Mouse (Mus musculus): ENCODE measurements around the gene Fam240a. TPM values are rescaled to one million over a fixed set of nuclear protein-coding genes. Genes with fewer than 3 reads are reported as not detected.

The Fam240a gene
- total RNA-seq (2014; fragmentation: Nextera tagmentation) (not detected in 2 replicates), total RNA-seq (2017) (not detected in 2 replicates)

DNA sequence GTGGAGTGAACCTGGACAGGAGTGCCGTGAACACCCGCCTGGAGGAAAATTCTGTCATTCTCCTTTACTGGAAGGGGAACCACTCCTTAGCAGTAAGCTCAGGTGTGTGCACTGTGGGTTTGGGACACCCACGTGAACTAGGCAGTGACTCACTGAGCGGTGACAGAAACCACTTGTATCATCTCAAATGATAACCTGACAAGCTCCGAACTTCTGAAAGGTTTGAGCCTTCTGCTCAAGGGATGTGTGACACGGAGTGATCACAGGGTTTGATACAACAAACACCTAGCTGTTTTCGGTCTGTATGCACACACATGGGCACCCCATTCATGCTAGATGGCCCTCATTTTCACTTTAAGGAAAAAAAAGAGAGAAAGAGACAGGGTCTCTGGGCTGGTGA is at the start of gene Fam240a:
Gene Fam240a, minus strand, starts transcription at position 76 of the 400 bp plus-strand sequence.
- ATAC-seq (replicated peaks; ENCODE audit: poor library complexity, severe bottlenecking), result no peak

DNA sequence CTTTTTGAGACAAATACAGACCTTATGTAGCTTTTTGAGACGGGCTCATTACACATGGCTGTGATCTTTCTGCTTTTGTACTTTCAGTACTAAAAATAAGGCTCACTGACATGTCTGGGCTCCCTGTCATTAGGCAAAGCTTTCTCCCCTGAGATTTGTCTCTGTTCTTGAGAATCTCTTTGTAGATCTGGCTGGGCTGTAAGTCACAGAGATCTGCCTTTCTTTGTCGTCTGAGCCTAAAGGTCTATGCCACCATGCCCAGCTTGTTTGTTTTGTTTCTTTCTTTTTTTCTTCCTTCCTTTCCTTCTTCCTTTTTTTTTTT is 49.2 kb upstream of the Fam240a start:
- ATAC-seq (replicated peaks; ENCODE audit: poor library complexity, severe bottlenecking), result no peak

DNA sequence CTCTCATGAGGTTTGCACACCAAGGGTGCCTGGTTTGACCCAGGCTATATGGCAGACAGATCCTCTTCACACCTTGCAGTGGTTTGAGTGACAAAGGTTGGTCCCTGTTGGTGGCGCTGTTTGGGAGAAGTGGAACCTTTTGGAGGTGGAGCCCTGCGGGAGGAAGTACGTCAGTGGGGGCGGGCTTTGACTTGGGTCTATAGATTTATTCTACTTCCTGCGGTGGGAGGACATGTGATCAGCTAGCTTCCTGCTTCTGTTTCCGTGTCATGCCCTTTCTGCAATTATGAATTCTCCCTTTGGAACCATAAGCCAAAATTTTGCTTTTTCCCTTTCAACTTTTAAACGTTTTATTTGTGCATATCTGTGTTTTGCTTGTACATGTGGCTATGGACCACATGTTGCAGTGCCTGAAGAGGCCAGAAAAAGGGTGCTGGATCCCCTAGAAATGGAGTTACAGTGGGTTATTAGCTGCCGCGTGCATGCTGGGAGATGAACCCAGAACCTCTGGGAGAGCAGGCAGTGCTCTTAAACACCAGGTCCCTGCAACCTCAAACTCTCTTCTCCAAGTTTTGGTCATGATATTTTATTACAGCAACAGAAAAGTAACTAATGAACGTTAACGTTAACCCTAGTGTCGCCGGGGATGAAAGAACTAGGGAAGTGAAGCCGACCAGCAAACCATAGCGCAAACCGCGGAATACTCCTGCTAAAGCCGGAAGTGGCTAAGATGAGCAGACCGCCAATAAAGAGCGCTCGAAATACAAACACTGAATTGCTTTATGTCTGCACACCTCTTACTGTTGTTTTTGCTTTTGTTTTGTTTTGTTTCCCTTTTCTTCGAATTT is 48.6 kb upstream of the Fam240a start:
- ATAC-seq (replicated peaks; ENCODE audit: poor library complexity, severe bottlenecking), result no peak

DNA sequence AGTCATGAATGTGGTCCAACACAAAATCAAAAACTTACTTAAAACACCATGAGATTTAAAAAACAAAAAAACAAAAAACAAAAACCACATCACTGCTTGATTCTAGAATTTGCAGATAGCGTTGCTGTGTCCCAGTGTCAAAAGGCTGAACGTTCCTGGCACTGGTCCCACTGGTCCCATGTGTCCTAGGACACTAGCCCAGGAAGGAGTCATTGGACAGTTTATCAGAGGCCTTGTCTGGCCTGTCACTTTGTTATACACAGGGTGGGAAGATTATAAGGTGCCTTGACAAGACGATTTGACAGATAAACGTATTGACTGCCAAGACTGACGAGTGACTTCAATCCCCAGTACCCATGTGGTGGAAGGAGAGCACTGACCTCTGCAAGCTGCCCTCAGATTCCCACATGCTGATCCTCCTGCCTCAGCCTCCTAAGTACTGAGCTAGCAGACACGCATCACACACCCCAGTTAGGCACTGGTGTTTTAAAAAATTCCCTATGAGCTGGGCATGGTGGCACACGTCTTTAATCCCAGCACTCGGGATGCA is 47.0 kb upstream of the Fam240a start:
- ATAC-seq (replicated peaks; ENCODE audit: poor library complexity, severe bottlenecking), result no peak

DNA sequence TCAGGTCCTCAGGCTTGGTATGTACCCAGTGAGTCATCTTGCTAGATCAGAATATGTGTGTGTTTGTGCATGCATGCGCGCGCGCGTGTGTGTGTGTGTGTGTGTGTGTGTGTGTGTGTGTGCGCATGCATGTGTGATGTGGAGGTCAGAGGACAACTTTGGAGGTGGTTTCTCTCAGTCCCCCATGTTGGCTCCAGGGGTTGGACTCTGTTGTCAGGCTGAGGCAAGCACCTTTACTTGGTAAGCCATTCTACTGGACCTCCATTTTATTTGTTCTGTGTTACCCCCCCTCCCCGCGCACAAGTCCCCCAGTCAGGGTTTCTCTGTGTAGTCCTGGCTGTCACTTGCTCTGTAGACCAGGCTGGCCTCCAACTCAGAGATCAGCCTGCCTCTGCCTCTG is 44.7 kb upstream of the Fam240a start:
- ATAC-seq (replicated peaks; ENCODE audit: poor library complexity, severe bottlenecking), result no peak

DNA sequence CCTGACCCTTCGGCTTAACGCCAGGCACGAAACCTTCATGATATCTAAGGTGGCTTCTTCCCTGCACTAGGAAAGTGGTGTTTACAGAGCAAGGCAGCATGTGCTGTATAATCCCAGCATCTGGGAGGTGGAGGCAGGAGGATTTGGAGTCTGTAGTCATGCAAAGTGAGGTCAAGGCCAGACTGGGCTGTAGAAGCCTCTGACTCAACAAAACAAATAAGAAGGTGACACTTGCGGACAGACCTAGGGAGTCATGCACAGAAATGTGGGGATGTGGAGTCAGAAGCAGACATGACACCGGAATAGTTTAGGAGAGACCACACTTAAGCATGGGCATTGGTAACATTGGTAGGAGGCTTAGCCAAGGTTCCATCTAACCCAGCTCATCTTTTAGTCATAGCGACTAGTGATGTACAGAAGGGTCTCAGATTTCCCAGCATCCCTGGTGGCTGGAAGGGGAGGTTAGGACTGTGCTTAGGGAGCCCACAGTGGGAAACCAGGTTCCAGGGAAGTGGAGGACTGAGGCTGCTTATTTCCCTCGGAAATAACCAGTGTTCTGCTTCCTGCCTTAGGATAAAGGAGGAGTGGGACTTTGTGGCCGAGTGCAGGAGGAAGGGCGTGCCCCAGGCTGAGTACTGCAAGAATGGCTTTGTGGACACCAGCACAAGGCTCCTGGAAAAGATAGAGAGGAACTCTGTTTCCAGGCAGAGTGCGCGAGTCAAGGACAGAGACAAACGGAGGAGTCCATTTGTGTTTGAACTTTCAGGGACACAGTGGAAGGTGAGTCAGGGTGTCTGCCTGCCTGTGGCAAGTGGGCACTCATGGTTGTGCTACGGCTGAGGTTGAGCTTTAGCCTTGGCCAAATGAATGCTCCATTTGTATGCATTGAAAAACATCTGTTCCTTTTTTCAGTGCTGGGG is 43.8 kb upstream of the Fam240a start:
- ATAC-seq (replicated peaks; ENCODE audit: poor library complexity, severe bottlenecking), result no peak

DNA sequence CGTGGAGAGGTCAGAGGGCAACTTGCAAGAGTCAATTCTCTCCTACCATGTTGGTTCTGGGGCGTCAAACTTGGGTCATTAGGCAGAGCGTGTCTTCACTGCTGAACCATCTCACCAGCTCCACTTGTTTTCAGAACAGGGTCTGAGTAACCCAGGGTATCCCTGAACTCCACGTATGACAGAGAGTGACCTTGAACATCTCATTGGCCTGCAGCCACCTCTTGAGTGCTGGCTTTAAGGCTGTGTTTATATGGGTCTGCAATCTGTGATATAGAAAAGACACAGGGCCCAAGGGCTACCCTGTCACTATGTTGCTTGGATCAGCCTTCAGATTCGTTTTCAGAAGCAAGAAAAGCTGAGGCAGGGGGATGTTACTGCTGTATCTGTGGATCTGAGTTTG is 43.0 kb upstream of the Fam240a start:
- ATAC-seq (replicated peaks; ENCODE audit: poor library complexity, severe bottlenecking), result no peak

DNA sequence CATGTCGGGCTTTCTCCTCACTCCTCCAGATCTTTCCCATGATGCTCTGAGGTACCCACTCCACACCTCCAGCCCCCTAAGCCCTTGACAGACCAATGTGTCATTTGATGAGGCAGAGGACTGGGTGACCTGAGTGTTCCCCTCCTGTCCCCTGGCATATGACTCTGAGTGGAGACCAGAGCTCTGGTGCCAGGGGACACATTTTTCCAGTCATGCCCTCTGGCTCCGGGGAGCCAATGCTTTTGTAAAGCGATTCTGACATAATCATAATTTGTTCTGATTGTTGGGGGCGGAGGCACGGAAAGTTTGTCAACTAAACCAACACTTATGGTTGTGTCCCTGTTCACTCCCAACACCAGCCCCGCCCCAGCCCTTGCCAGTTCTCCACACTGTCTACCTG is 39.3 kb upstream of the Fam240a start:
- no peak for ATAC-seq (replicated peaks; ENCODE audit: poor library complexity, severe bottlenecking)

DNA sequence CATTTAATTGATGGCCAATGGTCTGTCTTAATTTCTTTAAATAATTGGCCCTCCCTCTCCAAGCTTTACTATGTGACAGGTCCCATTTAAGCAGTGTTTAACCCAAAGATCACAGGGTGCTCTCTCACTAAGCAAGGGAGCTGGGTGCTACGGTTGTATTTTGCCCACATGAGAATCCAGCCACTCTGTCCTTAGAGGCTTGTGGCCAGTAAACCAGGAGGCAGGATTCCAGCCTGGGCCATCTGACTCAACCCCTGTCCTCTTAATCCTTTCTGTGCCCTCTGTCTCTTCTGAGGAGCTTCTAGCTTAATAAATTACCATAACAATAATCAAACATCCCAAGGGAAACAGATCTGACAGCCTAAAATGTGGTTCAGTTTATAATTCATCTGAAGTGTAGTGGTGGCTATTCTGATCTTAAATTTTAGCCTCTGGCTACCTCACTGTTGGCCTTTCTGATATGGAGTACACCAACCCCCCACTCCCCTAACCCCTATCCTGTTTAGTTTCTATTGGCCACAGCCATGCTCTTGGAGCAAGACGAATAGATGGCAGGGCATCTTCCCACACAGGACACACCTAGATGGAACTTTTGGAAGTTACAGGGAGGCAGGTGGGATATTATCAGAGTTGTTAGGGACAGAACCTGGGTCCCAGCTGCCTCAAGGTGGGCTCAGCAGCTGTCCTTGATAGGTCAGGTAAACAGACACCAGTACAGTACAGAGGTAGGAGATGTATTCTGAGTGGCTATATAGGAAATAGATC is 38.2 kb upstream of the Fam240a start:
- ATAC-seq (replicated peaks; ENCODE audit: poor library complexity, severe bottlenecking), result no peak

DNA sequence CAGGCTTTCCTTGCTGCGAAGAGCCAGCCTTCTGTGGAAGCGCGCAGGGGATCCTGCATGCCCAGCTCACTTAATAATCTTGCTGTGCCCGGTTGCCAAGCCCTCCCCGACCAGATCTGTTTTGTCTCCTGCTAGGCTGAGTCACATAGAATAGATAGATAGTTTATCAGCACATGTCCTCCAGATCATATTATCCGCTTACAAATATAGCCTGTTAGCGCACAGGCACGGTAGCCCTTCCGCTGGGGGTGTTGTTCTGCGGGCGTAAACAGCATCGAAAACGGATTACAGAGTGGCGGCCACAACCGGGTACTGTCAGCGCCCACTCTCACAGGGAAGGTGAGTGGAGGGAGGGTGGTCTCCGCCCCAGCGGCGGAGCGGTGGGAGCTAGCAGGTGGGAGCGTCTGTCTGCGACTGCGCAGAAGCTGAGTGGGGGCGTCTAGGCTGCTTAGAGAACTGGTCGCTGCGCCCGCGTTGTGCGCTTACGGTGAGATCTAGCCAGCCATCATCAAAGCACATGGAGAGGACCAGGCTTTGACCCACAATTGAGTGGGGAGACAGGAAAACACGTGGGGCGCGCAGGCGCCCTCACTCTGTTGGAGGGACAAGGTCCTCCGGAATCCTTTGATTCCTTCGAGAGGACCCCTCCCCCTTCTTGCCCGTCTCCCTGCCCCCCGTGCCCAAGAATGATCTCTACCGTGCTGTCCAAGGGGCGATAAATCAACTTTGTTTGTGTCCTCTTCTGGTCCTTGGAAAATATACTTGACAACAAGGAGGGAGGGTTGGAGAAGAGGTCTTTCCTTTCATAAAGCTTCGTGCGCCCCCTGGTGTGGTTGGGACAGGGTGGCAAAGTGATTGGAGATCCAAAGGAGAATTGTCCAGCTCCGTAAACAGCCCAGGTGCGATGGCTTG is 37.1 kb upstream of the Fam240a start:
- peak; percentile 40 for ATAC-seq (replicated peaks; ENCODE audit: poor library complexity, severe bottlenecking)

DNA sequence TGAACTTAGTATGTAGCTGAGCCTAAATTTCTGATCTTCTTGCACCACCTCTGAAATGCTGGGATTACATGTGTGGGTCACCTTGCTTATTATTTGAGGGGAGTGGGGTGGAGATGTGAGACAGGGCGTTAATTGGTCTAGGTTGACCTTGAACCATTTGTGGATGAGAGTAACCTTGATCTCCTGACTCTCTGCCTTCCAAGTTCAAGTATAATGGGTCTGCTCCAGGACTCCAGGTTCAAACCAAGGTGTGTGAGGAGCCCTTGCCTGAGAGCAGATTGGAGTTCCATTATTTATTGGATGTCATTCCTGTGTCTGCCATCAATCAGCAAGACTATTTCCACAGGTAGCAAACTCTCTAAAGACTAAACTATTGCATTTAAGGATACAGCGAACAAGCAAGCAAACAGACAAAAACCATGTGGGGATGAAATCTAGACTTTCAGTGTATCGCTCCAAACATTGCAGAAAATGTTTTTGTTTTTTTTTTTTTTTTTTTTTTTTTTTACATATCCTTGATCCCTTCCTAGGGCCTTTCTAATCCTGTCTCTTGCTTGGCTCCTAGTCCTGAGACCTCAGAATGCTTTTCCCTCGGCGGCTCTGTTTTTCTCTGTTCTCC is 36.4 kb upstream of the Fam240a start:
- no peak for ATAC-seq (replicated peaks; ENCODE audit: poor library complexity, severe bottlenecking)

DNA sequence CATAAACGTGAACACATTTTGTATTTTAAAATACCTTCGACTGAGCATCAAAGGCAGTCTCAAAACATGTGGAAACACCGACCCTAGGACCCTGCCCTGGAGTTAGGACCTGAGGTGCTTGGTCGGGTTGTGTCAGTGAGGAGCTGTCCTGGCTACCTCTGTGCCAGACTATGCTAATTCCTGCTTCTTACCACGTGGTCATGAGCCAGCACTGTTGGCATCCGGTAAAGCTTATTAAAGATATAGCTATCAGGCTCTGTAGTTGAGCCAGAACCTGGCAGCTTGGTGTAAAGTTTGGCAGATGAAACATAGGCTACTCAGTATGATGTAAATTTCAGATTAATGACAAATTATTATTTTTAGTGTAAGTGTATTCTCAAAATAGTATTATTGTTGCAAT is 35.7 kb upstream of the Fam240a start:
- peak; percentile 20; the same call in 1 of the 2 replicates for ATAC-seq (replicated peaks; ENCODE audit: poor library complexity, severe bottlenecking)

DNA sequence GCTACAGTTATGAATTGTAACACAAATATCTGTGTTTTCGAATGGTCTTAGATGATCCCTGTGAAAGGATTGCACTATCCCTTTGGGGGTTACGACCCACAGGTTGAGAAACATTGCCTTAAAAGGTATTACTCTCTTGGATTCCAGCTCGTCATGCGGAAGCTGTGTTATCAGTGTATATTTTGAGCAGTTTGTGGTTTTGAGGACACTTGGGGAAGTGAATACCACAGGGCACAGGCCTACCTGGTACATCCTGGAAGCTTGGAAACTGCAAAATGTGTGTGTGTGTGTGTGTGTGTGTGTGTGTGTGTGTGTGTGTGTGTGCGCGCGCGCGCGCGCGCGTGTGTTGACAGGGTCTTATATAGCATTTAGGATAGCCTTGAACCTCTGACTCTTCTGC is 35.2 kb upstream of the Fam240a start:
- ATAC-seq (replicated peaks; ENCODE audit: poor library complexity, severe bottlenecking), result peak; percentile 78

DNA sequence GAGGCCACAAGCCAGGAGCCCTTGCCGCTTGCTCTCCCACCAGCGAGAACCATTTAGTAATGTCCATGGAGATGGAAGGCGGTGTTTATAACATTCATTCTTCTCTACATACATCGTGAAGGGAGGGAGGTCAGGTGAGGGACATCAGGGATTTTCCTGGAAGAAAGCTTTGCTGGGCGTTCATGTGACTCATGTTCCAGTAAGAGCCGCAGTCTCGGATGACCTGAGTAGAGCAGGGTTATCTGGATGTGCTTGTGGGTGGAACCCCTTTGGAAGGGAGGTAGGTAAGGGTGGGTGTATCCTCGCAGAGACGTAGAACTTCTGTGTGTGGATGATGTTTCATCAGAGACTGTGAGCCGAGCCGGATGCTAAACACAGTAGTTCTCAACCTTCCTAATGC is 34.7 kb upstream of the Fam240a start, which contains the start of gene Lrrc2:
Gene Lrrc2, plus strand, starts transcription at position 149 of the 400 bp plus-strand sequence.
- peak; percentile 10; the same call in 1 of the 2 replicates for ATAC-seq (replicated peaks; ENCODE audit: poor library complexity, severe bottlenecking)

DNA sequence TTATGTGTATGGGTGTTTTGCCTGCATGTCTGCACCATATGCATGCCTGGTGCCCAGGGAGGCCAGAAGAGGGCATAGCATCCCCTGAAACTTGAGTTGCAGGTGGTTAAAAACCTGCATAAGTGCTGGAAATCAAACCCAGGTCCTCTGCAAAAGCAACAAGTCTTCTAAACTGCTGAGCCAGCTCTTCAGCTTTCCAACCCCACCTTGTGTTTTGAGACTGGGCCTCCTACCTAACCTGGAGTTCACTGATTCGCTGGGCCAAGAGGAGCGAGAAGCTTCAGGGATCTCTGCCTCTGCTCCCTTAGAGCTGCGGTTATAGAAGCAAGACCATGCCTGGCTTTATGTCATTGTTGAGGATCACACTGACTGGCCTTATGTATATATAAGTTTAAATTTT is 33.4 kb upstream of the Fam240a start:
- no peak for ATAC-seq (replicated peaks; ENCODE audit: poor library complexity, severe bottlenecking)

DNA sequence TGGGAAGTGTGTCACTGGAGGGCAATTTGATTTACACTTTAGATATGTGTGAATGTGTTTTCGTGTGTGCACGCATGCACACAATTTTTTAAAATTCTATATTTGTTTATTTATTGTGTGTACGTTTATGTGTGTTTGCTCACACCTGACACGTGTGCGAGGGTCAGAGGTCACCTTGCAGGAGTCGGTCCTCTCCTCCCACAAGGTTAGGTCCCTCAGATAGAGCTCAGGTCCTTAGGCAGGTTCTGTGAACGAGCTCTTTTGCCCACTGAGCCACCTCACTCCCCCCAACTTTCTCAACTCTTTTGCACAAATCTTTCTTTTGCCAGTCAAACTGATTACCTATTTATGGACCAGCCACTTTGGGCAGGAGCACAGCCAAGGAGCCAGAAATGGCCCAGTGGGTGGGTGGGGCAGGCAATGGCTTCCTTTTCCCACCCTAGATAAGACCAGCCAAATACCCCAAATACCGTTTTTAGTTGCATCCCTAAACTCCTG is 32.2 kb upstream of the Fam240a start:
- ATAC-seq (replicated peaks; ENCODE audit: poor library complexity, severe bottlenecking), result no peak

DNA sequence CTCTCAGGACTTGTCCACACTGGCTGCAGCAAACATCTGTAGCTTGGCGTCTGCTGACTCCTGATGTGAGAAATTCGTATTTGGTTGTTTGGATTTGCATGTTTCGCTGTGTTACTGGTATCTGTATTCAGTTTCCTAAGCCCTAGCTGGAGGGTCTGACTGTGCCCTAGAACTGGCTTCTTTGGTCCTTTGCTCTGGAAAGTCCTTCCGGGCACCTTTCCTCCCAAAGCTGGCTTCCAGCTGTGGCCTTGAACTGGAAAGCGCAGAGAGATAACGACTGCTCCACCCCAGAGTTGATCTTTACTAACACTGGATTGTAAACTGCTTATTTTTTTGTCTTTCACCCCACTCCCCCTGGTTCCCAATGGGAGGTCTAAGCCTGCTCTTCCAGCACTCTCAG is 31.2 kb upstream of the Fam240a start:
- no peak for ATAC-seq (replicated peaks; ENCODE audit: poor library complexity, severe bottlenecking)

DNA sequence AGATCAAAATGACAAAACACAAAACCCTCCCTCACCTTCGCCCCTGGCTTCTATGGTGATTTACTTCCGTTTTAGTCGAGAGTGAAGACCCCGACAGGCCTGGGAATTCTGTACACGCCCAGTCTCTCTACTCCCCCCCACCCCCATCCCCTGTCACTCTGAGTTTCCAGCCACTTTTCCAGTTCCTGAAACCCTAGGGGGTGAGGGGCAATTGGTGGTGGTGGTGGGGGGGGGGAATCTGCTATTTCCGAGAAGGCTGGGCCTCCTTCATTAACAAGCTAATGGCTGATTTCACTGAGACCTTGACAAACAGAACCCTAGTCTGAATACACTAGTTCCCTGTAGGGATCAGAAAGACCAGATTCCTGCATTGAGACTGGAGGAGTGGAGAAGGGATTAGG is 30.6 kb upstream of the Fam240a start:
- no peak for ATAC-seq (replicated peaks; ENCODE audit: poor library complexity, severe bottlenecking)

Data from granulocyte monocyte progenitor cell, adult 5-6 weeks (primary cell).